Mouse (Mus musculus) lung, adult 2 months (tissue): ENCODE data around the gene Pola1.

Experiments used
- CTCF ChIP-seq: fragments of 200-500 bp; IDR thresholded peaks from 2 replicates; pipeline ENCODE4 v1.5.1; 2011; ENCODE audit warnings: mild to moderate bottlenecking, low read length, control low read depth; ENCODE audit not compliant: insufficient read depth
- POLR2A ChIP-seq: fragments of 200-500 bp; IDR thresholded peaks from 2 replicates; pipeline ENCODE4 v1.6.1; 2011; ENCODE audit warnings: low read depth, mild to moderate bottlenecking, control low read depth, low read length, borderline replicate concordance; ENCODE audit errors: extremely low read depth

- TF ChIP-seq CTCF, result no peak
- no peak for TF ChIP-seq POLR2A
Observed at GRCm38 (mm10) chrX:93539779-93540178, 92.2 kb downstream of the Pola1 start.
